Mouse (Mus musculus) adrenal gland (tissue): ENCODE results near the gene Ppp1r10.

Experiments used
- intact Hi-C: fragments of 180-260 bp; cut with DNase I; formaldehyde crosslinking; loops from one replicate; pipeline ENCODE4 v1.15.1; 2025
- long read RNA-seq, 2 experiments: library from polyadenylated mRNA; unstranded; transcript quantifications; one replicate each; pipeline ENCODE4 v2.0.0; 2020; ENCODE audit warnings: borderline replicate concordance in 1 of 2; ENCODE audit not compliant: insufficient replicate concordance in 1 of 2

Ppp1r10 gene
- long read RNA-seq, experiment 1, full-length matches to known transcripts: 4 of 50 reads
- long read RNA-seq, experiment 1, partial matches to known transcripts: 11 of 50 reads
- long read RNA-seq, experiment 1, other reads (novel, unspliced or antisense): 35 of 50 reads
- long read RNA-seq, experiment 2, transcript Ppp1r10-204 (2 exons, 1,385 nt): major isoform, 5 of 30 reads
- long read RNA-seq, experiment 2, partial matches to known transcripts: 9 of 30 reads
- long read RNA-seq, experiment 2, other reads (novel, unspliced or antisense): 16 of 30 reads

DNA sequence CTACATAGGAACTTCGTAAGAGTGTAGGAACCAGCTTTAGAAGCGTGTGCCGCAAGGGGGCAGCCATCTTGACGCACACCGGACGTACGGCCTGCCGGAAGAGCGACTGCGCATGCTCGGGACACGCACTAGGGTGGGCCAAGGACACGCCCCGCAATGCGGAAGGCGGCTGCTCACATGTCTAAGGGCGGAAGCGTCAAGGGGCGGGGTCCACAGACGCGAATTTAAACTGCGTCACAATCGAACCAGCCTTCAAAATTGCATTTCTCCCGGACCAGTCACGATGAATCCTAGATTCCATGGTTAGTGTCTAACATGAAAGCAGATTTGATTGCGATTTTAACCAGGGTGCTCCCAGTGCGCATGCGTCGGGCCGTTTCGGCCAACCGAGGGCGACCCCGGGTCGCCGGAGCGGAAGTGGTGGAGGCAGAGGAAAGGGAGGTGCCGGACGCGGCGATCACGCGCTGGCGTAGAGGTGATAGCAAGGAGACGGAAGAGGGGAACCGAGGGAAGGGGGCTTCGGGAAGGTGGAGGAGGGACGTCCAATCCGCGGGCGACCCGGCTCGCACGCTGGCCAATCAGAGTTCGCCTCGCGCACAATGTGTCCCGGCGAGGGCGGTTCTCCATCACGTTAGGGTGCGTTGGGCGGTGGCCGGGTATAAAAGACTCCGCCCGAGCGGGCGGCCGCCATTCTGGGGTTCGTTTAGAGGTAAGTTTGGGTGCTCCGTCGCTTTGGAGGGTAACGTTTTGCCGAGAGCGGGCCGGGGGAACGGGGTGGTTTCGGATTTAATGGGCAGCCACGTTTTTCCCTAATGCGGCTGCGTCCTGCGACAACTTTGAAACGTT is at the start of gene Ppp1r10, which contains the start of gene Mrps18b:
Gene Ppp1r10, plus strand, starts transcription at position 138 of the 846 bp plus-strand sequence.
Gene Mrps18b, minus strand, starts transcription at position 93 of the 846 bp plus-strand sequence.
- intact Hi-C loops: no loop called here

DNA sequence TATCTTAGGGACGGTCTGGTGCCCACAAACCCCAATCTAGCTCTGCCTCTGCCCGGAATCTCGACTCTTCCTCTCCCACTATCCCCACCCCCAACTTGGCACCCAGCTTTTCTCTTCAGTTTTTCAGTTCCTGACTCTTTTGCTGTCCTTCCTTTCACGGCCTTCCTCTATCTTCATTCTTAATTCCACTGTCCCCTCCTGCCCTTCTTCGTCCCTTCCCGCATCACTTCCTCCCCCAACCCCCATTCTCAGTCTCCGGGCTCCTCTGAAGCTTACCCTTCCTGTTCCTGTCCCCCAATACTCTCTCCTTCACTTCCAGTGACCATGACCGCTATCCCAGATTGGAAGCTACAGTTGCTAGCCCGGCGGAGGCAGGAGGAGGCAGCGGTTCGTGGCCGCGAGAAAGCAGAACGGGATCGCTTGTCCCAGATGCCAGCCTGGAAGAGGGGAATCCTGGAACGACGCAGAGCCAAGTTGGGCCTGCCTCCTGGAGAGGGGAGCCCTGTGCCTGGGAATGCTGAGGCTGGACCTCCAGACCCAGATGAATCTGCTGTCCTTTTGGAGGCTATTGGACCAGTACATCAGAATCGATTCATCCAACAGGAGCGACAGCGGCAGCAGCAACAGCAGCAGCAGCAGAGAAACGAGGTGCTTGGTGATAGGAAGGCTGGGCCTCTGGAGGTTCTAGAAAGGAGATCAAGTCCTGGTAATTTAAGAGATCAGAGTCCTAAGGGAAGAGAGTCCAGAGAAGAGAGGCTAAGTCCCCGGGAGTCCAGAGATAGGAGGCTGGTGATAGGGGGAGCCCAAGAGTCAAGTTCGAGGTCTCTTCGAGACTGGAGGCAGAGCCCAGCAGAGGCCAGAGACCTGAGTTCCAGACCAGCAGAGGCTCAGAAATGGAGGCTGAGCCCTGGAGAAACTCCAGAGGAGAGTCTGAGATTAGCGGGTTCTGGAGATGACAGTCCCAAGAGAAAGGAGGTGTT is 49.0 kb upstream of the Ppp1r10 start:
- intact Hi-C loops: no loop called here

DNA sequence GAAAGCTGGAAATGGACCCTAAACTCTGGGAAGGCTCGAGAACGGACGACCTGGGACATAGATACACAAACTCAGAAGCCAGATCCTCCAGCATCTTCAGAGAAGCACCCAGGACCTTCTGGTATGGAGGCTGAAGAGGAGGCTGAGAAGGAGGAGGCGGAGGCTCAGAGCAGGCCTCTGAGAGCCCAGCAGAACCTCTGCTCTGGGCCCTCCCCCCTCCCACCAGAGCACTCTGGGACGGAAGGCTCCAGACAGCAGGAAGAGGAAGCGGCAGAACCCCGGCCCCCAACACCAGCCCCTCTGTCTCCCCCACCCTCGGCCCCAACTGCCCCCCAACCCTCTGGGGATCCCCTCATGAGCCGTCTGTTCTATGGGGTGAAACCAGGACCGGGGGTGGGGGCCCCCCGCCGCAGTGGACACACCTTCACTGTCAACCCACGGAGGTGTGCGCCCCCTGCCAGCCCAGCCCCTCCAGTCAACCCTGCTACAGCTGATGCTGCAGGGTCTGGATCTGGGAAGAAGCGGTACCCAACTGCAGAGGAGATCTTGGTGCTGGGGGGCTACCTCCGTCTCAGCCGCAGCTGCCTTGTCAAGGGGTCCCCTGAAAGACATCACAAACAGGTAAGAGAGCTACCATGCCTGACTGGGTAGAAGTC is 47.9 kb upstream of the Ppp1r10 start:
- intact Hi-C loops: no loop called here

DNA sequence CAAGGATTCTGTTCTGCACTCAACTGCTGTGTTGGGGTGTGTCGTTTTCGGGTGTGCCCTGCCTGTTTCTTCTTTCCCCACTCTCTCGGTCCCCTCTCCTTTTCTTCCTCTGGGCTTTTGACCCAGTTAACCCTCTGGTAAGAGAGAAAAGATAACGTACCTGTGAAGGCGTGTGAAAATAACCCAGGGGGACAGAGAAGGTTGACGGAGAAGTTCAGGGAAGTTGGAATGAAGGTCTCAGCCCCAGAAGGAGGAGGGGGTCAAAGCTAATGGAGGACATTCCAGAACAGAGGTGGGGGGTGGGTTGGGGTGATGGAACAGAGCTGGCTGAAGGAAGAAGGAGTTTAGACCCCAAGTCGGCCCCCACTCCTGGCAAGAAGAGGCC is 47.3 kb upstream of the Ppp1r10 start:
- intact Hi-C loops: no loop called here

DNA sequence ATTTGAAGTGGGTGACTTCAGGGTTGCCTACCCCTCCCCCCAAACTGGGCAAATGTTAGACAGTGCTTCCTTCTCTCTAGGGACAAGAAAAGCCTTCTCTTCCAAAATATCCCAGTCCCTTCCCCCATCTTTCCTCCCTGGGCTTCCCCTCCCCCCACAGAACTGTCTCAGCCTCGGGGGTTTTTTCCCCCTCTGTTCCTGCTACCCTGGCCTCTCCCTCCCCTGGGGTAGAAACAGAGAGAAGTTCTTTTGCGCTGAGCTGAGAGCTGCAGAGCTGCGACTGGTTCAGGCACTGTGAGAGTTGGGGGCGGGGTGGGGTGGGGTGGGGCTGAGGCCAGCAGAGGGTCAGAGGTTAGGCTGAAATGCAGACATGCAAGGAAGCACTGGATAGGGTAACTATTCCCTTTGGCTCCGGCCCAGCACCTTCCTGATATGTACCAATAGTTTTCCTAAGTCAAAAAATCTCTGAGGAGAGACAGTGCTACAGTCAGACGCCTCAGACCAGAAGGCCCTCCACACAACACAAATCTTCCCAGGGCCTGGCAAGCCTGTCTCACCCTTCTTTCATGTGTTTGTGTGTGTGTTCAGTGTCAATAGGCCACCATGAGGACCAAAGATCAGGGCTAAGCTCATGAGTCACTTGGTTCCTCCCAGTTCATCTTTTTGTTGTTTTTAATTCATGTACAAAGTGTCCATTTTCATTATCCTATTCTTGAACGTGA is 46.7 kb upstream of the Ppp1r10 start:
- intact Hi-C loops: loop anchor here (5.0 kb wide), 2 partner anchors 38 to 132 kb away; no protein-coding TSS in a partner anchor

DNA sequence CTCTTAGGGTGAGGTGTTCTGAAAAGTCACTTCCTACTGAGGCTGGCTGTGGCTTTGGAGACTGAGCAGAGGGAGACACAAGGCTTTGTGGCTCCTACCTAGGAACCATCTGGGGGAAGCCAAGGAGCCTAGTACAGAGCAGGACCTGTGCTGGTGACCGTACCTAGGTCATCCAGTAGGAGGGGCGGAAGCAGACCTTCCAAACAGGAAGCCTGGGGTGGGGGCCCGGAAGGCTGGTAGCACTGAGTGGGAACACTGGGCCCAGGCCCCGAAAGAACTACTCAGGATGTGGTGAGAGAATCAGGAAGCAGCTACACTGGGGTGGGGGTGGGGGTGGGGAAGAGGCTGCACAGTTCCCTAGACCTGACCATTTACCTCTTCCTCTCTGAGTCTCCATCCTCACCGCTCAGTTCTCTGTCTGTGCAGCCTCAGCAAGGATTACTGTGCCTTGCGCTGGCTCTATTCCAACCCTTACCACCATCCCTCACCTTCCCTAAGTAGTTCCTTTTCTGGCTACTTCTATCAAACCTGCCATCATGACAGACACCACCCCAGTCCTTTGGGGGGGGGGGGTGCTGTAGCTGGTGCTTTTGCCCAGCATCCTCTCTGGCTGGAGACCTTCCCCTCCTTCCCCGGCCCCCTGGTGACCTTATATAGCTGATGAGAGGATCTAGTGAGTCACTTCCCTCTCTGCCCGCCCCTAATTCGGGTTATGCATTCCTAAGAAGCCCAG is 45.9 kb upstream of the Ppp1r10 start:
- intact Hi-C loops: loop anchor here (5.0 kb wide), 2 partner anchors 37 to 133 kb away; no protein-coding TSS in a partner anchor

DNA sequence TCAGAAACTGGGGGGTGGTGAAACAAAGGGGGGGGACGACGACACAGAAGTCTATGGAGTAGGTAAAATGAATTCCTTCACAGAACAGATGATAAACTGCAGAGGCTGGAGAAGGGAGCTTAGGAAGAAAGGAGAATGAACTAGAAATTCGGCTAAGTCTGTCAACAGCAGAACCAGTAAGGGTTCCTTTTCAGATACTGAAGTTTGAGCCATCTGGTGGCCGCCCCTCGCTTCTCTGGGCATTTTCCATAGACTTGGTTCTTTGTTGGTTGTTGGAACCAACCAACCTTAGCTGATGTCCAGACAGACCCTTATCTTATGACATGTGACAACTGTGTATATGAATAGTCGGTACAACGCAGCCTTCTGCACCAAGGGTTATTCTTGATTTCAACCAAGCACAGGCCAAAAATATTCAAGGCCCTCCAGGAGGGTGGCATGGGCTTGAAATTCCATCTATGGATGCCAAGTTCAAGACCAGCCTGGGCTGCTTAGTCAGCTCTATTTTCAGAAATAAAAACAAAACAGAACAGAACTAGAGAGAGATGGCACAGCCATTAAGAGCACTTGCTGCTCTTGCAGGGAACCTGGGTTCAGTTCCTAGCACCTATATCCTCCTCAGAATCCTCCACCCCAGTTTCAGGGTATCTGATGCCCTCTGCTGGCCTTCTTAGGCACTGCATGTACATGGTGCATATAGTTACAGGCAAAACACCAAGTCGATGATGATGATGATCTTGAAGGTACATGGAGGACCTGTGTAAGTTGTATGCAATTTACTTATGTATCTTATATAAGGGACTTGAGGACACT is 45.1 kb upstream of the Ppp1r10 start:
- intact Hi-C loops: loop anchor here (5.0 kb wide), 2 partner anchors 36 to 134 kb away; no protein-coding TSS in a partner anchor

DNA sequence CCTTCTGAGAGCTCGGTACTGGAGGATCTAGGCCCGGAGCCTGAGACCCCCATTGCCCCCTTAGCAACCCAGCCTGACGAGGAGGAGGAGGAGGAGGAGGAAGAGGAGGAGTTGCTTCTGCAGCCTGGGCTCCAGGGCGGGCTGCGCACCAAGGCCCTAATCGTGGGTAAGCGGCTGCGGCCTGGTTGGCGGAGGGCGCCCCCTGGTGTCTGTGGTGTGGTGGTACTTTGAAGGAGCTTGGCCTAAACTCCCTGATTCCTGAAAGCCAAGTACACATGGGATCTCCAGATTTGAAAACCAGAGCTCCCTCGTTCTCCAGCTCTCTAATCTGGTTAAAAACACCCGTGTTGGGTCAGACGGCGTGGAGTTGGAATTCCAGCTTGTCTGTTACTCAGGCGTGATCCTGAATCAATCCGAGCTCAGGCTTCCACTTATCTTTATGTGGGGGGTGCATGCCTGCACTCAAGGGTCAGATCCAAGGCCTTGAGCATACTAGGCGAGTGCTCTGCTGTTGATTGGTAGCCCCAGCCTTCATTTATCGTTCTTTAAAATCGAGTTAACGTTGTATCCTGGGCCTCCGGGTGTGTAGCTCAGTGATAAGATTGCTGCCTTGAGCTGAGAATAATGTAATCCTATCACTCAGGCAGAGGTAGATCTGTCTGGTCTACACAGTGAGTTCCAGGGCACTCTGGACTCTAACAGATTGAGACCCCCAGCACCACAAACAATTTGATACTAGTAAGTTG is 42.3 kb upstream of the Ppp1r10 start:
- intact Hi-C loops: loop anchor here (2.0 to 5.0 kb wide), 4 partner anchors 33 to 137 kb away; no protein-coding TSS in a partner anchor

DNA sequence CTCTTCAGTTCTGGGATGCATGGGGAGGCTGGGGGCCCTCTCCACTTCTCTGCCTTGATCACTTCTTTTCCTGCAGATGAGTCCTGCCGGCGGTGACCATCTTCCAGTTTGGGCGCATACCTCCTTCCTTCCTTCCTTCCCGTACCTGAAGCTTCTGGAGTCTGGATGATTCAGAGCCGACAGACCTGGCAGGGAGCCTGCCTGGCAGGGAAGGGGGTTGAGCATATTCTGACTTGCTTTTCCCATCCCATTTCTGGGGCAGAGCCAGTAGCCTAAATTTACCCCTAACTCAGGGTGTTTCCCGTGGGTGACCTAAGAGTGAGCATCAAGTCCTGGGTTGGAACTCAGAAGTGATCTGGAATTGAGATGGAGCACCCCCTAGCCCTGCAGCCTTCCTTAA is 41.5 kb upstream of the Ppp1r10 start:
- intact Hi-C loops: loop anchor here (2.0 to 5.0 kb wide), 3 partner anchors 33 to 137 kb away; no protein-coding TSS in a partner anchor

DNA sequence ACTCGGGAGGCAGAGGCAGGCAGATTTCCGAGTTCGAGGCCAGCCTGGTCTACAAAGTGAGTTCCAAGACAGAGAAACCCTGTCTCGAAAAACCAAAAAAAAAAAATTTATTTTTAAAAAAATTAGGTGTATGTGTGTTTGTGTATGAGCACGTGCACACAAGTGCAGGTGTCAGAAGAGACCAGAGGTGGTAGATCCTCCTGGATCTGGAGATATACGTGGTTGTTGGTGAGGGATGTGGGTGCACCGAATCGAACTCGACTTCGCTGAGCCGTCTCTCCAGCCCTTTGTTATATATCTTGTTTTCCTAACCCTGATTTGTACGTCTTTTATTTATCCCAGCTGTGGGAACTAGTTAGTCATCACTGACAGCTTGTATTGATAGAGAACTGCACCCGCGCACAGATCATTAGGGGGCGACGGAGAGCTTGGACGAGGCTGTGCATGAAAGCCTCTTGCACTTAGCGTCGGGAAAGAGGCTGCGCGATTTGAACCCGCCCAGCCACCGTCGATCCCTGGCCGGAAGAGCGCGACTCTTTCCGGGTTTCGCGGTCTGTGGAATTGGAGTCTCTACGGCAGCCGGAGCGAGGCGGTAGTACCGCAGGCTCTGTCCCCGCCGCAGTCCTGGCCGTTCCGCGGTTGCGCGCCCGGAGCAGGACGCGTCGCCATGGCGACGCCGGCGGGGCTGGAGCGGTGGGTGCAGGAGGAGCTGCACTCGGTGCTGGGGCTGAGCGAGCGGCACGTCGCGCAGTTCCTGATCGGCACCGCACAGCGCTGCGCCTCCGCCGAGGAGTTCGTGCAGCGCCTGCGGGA is 36.8 kb upstream of the Ppp1r10 start, which contains the start of gene Dhx16:
Gene Dhx16, plus strand, starts transcription at position 575 of the 813 bp plus-strand sequence.
- intact Hi-C loops: no loop called here

DNA sequence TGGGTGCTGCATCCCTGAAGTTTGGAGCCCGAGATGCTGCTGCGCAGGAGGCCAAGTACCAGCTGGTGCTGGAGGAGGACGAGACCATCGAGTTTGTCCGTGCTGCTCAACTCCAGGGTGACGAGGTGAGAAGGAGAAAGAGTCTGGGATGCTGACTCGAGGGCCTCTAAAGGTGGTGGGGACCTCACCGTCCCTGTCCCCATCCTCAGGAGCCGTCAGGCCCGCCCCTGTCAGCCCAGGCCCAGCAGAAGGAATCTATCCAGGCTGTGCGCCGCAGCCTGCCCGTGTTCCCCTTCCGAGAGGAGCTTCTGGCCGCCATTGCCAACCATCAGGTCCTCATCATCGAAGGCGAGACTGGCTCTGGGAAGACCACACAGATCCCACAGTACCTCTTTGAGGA is 33.3 kb upstream of the Ppp1r10 start:
- intact Hi-C loops: no loop called here

DNA sequence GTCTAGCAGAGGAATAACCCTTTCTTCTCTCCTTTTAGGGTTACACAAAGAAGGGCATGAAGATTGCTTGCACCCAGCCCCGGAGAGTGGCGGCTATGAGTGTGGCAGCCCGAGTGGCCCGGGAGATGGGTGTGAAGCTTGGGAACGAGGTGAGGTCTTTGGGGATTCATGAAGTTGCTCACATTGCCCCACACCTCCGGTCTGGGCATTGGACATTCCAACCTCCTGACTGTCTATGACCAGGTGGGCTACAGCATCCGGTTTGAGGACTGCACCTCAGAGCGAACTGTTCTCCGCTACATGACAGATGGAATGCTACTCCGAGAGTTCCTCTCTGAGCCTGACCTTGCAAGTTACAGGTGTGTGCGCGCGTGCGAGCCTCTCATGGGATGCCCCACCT is 32.5 kb upstream of the Ppp1r10 start:
- intact Hi-C loops: no loop called here

DNA sequence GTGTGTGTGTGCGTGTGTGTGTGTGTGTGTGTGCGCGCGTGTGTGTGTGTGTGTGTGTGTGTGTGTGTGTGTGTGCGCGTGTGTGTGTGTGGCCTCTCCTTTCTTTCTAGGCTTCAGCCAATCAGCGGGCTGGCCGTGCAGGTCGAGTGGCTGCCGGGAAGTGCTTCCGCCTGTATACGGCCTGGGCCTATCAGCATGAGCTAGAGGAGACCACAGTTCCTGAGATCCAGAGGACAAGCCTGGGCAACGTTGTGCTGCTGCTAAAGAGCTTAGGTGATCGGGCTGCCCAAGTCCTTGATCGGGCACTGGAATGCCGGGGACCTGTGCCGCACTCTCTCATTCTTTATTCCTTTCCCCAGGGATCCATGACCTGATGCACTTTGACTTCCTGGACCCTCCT is 28.5 kb upstream of the Ppp1r10 start:
- intact Hi-C loops: no loop called here

DNA sequence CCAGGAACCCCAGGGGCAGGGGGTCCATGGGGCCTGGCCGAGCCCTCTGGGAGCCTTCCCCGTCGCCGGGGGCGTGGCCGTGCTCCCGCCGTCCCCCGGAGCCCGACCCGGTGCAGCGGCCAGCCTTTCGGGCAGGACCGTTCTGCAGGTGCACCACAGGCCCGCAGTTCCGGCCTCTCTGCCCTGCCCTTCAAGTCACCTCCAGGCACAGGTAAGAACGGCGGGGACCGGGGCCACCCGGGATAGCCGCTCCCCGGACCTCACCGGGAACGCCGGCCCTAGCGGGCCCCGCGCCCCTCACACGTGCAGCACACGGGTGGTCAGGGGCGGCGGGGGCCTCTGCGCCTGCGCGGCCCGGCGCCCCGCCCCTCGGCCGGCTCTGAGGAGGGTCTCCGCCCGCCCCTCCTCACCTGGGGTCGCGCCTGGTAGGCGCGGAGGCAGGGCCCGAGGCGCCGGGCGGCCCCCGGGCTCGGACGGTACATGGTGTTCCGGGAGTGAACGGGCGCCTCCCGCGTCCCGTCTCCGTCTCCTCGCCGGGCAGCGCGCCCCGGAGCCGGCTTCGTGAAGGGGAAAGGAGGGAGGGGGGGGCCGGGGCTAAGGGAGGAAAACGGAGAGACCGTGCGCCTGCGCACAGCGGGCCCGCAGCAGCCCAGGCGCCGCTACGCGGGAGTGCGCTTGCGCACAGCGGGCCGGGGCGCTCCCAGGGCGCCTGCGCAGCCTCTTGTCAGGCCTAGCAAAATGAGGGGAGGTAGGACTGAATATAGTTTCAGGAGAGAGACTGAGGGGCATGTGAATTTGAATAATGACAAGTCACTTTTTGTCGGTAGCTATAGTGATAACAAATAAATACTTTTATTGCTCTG is 19.2 kb upstream of the Ppp1r10 start, which contains the start of gene 2310061I04Rik:
Gene 2310061I04Rik, minus strand, starts transcription at position 651 of the 863 bp plus-strand sequence.
- intact Hi-C loops: no loop called here
